Mouse (Mus musculus) embryonic facial prominence, embryonic 13.5 days (tissue): Measurements from ENCODE around the gene Fam189a1. TPM values are rescaled to one million over a fixed set of nuclear protein-coding genes. Genes with fewer than 3 reads are reported as not detected.

Experiments
- microRNA-seq: library from miRNA; unstranded; fragments of <30 nt; microRNA quantifications from one replicate; pipeline ENCODE4, GENCODE M21; 2016
- polyA plus RNA-seq: library from polyadenylated mRNA; unstranded; fragments of >200 nt; fragmentation: Nextera tagmentation; extraction: Ambion mirVana; gene quantifications from 2 replicates; pipeline ENCODE4 v1.2.1, GENCODE M21; 2015

Gene Fam189a1
- polyA plus RNA-seq, 1 experiment from 2014 or later, result 3.5 TPM

Small RNA genes within 50 kb of the gene (microRNA-seq; reads per million reads assigned to microRNA genes)
- gene Gm25249, result not detected
